Mouse (Mus musculus): ENCODE results near the gene Ebi3.

The Ebi3 gene

DNA sequence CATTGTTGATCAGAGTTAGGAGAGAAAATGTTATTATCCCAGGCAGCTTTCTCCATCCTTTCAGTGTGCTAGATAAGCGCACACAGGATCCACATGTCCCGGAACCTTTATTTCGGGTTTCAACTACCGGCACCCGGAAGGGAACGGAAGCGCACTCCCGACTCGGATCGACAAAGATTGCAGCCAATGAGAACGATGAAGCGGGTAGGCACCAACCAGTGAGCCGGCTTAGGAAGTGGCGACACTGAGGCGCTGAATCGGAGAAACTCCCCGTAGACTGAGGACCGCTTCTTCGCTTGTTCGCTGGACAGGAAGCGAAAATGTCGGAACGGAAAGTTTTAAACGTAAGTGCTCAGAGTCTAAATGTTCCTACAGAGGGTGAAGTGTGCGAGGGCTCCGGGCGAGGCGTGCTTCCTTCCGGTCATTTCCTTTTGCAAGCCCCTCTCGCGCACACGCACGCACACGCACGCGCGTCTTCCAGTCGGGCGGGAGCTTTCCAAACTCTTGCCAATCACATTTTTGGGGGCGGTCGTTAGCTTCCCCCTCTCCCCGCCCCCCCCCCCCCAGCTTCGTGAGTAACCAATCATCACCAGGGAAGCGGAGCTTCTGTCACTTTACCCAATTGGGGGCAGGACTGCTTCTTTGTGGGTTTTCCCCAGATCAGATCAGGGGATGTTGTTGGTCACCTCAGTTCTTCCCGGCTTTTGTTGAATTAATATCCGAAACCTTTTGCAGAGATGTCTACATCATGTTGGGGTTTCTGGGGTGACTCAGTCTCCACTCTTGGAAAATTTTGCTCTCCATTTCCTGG lies 6.7 kb downstream of the Ebi3 start, which contains the start of gene Yju2:
TSS of gene Yju2 (plus strand) at position 182 of the 811 bp plus-strand sequence.
- DNase-seq, result peak; percentile 92

DNA sequence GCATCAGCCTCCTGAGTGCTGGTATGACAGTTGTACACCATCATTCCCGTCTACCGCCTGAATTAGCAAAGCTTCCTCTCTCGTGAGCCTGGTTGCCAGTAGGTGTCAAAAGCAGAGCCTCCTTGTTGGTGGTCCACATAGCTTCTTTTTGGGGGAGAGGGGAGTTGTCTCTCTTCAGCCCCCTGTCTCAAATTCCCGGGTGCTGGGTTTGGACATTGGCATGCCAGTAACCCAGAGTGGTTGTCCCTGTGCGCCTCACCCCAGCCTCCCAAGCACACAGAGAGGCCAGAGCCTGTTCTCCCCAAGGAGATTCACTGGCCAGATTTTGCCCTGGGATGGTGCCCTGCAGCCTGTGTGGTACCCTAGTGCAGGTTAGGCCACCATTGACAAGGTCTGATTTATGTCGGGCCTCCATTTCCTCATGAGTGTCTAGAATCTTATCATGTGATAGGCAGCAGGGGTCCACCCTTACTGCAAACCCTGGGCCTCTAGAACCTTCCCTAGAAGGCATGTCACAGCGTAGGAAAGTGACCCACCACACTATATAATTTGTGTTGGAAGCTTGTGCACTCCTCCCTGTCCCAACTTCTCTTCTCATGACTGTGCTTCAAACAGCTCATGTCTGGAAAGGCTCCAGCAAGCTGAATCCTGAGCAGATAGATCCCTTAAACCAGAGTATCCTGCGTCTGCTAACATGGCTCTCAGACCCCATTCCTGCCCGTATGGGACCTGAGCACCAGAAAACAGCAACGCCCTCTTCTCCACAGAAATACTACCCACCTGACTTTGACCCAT lies 7.7 kb downstream of the Ebi3 start:
- no peak for DNase-seq

DNA sequence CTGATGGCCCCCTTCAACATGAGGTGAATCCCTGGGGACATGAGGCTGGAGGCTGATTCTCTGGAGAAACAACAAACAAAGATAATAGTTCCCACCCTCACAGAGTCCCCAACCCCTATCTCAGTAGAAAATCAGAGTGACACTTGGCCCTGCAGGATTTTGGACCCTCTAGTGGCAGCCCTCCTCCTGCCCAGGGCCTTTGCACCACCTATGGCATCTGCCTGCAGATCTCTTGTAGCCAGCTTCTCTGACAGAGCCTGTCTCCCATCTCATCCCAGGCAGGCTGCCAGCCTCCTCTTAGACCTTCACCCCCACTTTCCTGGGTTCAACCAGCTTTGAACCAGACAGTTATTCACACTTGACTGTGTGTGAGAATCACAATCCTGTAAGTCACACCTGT lies 8.4 kb downstream of the Ebi3 start:
- DNase-seq, result no peak

GRCm38 (mm10) chr17:55961631-55962030 lies 9.2 kb downstream of the Ebi3 start:
- no peak for DNase-seq

GRCm38 (mm10) chr17:55963171-55963570 lies 10.7 kb downstream of the Ebi3 start:
- DNase-seq, result peak; percentile 55

DNA sequence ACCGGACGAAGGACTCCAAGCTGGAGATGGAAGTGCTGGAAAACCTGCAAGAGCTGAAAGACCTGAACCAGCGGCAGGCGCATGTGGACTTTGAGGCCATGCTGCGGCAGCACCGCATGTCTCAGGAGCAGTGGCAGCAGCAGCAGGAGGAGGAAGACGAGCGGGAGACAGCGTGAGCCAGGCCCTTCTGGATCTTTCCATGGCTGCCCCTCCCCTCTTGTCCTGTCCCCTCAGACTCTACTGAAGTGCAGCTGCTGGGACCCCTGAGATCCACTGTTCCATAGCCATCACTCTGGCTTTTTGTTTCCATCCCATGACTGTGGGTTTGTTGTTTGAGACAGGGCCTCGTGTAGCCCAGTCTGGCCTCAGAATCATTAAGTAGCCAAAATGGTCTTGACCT lies 12.1 kb downstream of the Ebi3 start:
- DNase-seq, result no peak

GRCm38 (mm10) chr17:55964996-55965395 lies 12.6 kb downstream of the Ebi3 start:
- DNase-seq, result no peak

DNA sequence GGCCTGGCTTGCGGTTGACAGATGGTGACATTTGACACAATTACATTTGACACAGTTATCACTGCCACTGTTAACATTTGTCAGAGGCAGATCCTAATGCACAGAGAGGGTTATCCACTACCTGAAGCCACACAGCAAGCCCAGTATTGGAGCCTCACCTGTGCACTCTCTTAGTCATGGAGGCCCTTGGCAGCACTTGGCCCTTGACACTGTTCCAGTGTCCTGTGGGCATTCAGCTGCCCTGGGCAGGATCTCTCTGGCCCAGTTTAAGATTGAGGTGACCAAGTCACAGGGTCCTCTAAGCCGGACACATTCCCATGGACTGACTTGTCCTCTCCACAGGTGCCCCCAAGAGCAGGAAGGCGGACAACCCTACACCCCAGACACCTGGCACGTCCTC lies 14.7 kb downstream of the Ebi3 start:
- no peak for DNase-seq

DNA sequence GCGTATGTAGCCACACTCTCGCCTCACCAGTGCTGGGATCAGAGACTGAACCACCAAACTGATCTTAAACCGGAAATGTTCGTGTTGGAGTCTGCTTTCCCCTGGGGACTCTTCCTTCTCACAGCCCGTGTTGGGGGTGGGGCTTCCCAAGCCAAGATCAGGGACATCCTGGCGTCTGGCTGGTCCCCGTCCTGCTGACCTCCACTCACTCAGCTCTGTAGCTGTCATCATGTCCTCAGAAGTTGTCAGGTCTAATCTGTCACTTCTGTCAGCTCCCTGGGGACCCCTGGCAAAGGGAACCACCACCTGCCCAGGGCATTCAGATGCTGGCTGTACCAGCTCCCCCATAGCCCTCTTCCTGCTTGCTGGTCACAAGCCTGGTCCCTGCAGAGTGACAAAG lies 15.8 kb downstream of the Ebi3 start:
- DNase-seq, result no peak

GRCm38 (mm10) chr17:55969560-55969959 lies 17.1 kb downstream of the Ebi3 start:
- no peak for DNase-seq

- DNase-seq, result no peak
These were observed 17.8 kb downstream of the Ebi3 start, which contains the start of gene Shd for GRCm38 (mm10) chr17:55969966-55970891. Gene Shd (plus strand): TSS chr17:55970467.

DNA sequence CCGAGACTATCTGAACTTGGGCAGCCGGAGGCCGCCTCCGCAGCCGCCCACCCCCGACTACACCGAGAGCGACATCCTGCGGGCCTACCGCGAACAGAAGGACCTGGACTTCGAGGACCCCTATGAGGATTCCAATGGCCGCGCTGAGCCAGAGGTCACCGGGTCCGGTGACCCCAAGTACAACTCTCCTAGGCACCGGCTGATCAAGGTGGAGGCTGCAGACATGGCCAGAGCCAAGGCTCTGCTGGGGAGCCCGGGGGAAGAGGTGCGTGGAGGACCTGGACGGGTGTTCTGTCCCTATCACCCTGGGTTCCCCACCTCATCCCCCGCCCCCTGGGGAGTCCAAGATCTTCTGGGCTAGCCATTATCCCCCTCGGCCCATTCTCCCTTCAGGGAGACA lies 19.0 kb downstream of the Ebi3 start:
- no peak for DNase-seq

GRCm38 (mm10) chr17:55976255-55976862 lies 23.9 kb downstream of the Ebi3 start:
- DNase-seq, result peak; percentile 70

DNA sequence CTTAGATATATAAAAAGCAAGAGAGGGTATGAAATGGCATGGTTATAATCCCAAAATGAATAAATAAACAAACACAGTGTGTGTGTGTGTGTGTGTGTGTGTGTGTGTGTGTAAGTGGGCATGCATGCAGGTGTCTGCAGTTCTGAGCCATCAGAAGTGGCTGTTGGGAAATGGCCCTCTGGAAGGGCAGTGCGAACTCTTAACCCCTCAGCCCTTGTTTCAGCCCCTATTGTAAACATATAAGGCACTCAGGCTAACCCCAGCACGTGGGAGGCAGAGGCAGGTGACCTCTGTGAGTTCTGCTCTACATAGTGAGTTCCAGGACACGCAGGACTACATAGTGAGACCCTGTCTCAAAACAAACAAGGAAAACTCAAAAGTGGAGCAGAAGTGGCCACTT lies 24.9 kb downstream of the Ebi3 start:
- DNase-seq, result no peak

GRCm38 (mm10) chr17:55986030-55986961 lies 33.9 kb downstream of the Ebi3 start, which contains the start of gene Fsd1:
Gene Fsd1 (plus strand): TSS chr17:55986509.
- DNase-seq, result peak; percentile 50

- no peak for DNase-seq
These were observed 37.9 kb downstream of the Ebi3 start for GRCm38 (mm10) chr17:55990278-55990898.

DNA sequence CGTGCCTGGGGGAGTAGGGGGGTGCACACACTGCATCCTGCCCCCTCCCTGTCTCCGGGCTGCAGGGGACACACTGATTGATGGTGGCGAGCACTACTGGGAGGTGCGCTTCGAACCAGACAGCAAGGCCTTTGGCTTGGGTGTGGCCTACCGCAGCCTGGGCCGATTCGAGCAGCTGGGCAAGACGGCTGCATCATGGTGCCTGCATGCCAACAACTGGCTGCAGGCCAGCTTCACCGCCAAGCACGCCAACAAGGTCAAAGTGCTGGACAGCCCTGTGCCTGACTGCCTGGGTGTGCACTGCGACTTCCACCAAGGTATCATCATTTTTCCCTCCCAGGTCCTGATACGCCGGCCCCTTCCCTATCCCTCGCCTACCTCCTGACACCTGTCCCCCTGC lies 43.6 kb downstream of the Ebi3 start:
- DNase-seq, result no peak

DNA sequence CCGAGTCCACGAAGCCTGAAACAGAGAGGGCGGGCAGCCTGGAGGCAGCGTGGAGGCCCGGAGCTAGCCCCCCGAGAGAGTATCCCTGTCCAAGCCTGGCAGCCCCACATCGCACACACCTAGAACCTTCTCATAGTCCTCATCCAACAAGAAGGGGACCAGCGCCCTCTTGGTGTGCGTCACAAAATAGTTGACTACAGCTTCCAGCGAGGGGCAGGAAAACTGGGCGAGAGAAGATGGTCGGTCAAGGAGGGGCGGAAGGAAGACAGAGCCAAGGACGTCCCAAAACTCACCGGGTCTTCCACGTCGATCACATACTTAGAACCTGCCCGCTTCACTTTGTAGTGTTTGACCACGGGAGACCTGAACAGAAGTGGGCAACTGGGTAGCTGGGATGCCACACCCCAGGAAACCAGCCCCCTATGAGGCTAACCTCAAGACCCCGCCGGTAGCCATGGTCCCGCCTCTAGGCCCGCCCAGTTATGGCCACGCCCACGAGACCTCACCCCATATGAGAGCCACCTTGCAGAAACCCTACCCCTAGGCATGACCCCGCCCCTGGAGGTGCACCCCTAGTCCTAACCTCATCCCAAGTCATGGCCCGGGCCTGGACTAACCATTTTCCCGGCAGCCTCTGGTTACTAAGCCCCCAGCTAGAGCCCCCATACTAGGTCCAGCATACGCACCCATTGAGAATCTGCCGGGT lies 47.5 kb downstream of the Ebi3 start:
- DNase-seq, result no peak

DNA sequence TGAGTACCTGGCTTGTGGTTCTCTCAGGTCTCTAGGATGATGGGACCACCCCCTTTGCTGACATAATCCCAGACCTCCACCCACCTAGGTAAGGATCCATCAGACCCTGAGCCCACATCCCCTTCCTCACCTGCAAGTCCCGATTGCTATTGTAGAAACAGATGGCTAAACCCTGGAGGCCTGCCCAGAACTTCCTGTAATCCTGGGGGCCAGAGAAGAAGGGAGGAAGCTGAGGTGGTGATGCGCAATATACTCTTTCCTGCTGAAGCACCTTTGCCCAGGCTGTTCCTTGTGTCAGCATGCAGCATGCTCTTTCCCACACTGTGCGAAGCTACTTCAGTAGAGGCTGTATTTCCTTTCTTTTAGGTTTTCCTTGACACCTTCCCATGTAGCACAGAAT lies 50.6 kb downstream of the Ebi3 start:
- DNase-seq, result no peak
